Mouse (Mus musculus): ENCODE results near the gene Rspo1. TPM values are rescaled to one million over a fixed set of nuclear protein-coding genes. Genes with fewer than 3 reads are reported as not detected.

The Rspo1 gene
- total RNA-seq, 2 experiments from 2014 or later, result 4.4 to 4.8 TPM

GRCm38 (mm10) chr4:124970677-124971076, 15.6 kb upstream of the Rspo1 start:
- DNase-seq (ENCODE audit: low spot score in 2 of 2), result peak in 1 of 2 experiments; percentile 15
- intact Hi-C loops (cut with DNase I), result no loop called here

- intact Hi-C loops (cut with DNase I), result no loop called here
- DNase-seq (ENCODE audit: low spot score in 2 of 2), result no peak
These were observed 15.1 kb upstream of the Rspo1 start for GRCm38 (mm10) chr4:124971094-124971493.

- intact Hi-C loops (cut with DNase I), result no loop called here
- no peak for DNase-seq (ENCODE audit: low spot score in 2 of 2)
These were observed 13.9 kb upstream of the Rspo1 start for GRCm38 (mm10) chr4:124972316-124972715.

- intact Hi-C loops (cut with DNase I), result no loop called here
- DNase-seq (ENCODE audit: low spot score in 2 of 2), result no peak
These were observed 12.9 kb upstream of the Rspo1 start for GRCm38 (mm10) chr4:124973296-124973695.

GRCm38 (mm10) chr4:124978201-124978600, 8.0 kb upstream of the Rspo1 start:
- intact Hi-C loops (cut with DNase I), result no loop called here

GRCm38 (mm10) chr4:124983893-124984526, 2.2 kb upstream of the Rspo1 start:
- peak in 1 of 2 experiments; percentile 31 for DNase-seq (ENCODE audit: low spot score in 2 of 2)
- intact Hi-C loops (cut with DNase I), result no loop called here

More at GRCm38 (mm10) chr4:124978201-124978600, 8.0 kb upstream of the Rspo1 start:
- no peak for DNase-seq (ENCODE audit: low spot score in 2 of 2)

GRCm38 (mm10) chr4:124984871-124985670, 1.2 kb upstream of the Rspo1 start:
- intact Hi-C loops (cut with DNase I), result no loop called here
- DNase-seq (ENCODE audit: low spot score in 2 of 2), result peak in 1 of 2 experiments; percentile 34

GRCm38 (mm10) chr4:124986739-124987710, 795 bp downstream of the Rspo1 start:
- DNase-seq (ENCODE audit: low spot score in 2 of 2), result no peak
- intact Hi-C loops (cut with DNase I), result no loop called here

GRCm38 (mm10) chr4:124987711-124988097, 1.5 kb downstream of the Rspo1 start:
- no peak for DNase-seq (ENCODE audit: low spot score in 2 of 2)
- intact Hi-C loops (cut with DNase I), result no loop called here

GRCm38 (mm10) chr4:124988382-124988781, 2.2 kb downstream of the Rspo1 start:
- DNase-seq (ENCODE audit: low spot score in 2 of 2), result no peak
- intact Hi-C loops (cut with DNase I), result no loop called here

GRCm38 (mm10) chr4:124989787-124990253, 3.6 kb downstream of the Rspo1 start:
- intact Hi-C loops (cut with DNase I), result no loop called here
- no peak for DNase-seq (ENCODE audit: low spot score in 2 of 2)

GRCm38 (mm10) chr4:124990325-124990724, 4.1 kb downstream of the Rspo1 start:
- DNase-seq (ENCODE audit: low spot score in 2 of 2), result no peak
- intact Hi-C loops (cut with DNase I), result no loop called here

- intact Hi-C loops (cut with DNase I), result no loop called here
- DNase-seq (ENCODE audit: low spot score in 2 of 2), result no peak
These were observed 11.4 kb downstream of the Rspo1 start for GRCm38 (mm10) chr4:124997479-124998147.

GRCm38 (mm10) chr4:124999548-124999947, 13.3 kb downstream of the Rspo1 start:
- intact Hi-C loops (cut with DNase I), result no loop called here
- DNase-seq (ENCODE audit: low spot score in 2 of 2), result no peak

GRCm38 (mm10) chr4:125002978-125003377, 16.7 kb downstream of the Rspo1 start:
- DNase-seq (ENCODE audit: low spot score in 2 of 2), result no peak
- intact Hi-C loops (cut with DNase I), result no loop called here

GRCm38 (mm10) chr4:125004886-125005285, 18.7 kb downstream of the Rspo1 start:
- intact Hi-C loops (cut with DNase I), result no loop called here
- DNase-seq (ENCODE audit: low spot score in 2 of 2), result no peak

GRCm38 (mm10) chr4:125007460-125007859, 21.2 kb downstream of the Rspo1 start:
- intact Hi-C loops (cut with DNase I), result no loop called here

GRCm38 (mm10) chr4:125008220-125008619, 22.0 kb downstream of the Rspo1 start:
- DNase-seq (ENCODE audit: low spot score in 2 of 2), result no peak
- intact Hi-C loops (cut with DNase I), result no loop called here

More at GRCm38 (mm10) chr4:125007460-125007859, 21.2 kb downstream of the Rspo1 start:
- no peak for DNase-seq (ENCODE audit: low spot score in 2 of 2)

GRCm38 (mm10) chr4:125008712-125009111, 22.5 kb downstream of the Rspo1 start:
- DNase-seq (ENCODE audit: low spot score in 2 of 2), result no peak

More at GRCm38 (mm10) chr4:125008712-125009111, 22.5 kb downstream of the Rspo1 start:
- intact Hi-C loops (cut with DNase I), result no loop called here
